Mouse (Mus musculus) ovary, adult 18-20 months (tissue): ENCODE results near the gene Dst.
"Not testable (repeated sequence)": the region's sequence is repeated elsewhere in the genome, so short reads cannot be mapped to it uniquely, and the experiment has no call there.

Experiments used
- DNase-seq: peaks from one replicate; pipeline ENCODE4 v3.0.0; 2022; ENCODE audit warnings: low spot score, mixed read lengths

Dst gene

DNA sequence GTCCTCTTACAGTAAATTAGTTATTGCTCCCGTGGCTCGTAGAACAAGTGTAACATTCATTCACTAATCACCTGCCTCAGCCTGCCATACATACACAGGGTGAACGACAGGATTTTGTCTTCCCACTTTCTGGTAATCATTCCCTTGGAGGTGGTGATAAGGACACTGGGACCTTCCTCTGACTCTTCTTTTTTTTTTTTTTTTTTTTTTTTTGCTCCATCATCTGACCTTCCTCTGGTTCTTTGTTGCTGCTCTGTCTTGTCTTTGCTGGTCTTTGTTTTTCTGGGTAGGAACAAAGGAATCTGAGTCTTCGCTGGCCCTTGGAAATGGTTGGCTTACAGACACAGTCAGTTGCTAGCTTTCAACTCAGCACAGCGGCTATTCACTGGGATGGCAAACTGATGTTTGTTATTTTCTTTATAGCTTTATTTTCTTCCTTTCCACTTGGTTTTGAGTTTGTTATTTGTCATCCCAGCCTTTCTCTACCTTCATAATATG lies 157.6 kb downstream of the Dst start:
- DNase-seq = no peak

DNA sequence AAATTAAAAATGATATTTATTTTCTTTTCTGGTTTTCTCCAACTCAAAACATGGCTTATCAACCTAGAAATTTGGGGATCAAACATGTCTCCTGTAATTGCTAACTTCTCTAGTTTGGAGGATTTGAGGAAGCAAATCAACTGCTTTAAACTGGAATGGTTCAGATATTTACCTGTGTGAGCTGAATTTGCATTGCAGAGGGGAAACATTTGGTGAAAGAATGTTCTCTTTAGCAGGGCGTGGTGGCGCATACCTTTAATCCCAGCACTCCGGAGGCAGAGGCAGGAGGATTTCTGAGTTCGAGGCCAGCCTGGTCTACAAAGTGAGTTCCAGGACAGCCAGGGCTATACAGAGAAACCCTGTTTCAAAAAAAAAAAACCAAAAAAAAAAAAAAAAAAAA lies 158.4 kb downstream of the Dst start:
- not testable (repeated sequence) for DNase-seq

DNA sequence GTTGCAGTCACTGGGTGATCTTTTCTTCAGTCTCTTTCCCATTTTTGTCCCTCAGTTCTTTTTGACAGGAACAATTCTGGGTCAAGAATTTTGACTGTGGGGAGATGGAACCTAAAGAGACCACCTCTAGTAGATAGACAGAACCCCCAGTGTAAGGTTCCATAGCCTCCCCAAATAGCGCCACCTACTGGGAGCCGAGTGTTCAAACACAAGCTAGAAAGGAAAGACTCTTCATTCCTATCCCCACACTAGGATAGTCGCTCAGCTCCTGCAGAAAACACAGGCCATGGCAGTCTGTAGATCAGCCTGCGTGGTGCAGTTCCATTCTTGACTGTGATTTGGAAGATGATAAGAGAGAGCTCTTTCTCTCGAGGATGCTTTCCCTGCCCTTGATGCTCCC lies 160.3 kb downstream of the Dst start:
- no peak for DNase-seq

DNA sequence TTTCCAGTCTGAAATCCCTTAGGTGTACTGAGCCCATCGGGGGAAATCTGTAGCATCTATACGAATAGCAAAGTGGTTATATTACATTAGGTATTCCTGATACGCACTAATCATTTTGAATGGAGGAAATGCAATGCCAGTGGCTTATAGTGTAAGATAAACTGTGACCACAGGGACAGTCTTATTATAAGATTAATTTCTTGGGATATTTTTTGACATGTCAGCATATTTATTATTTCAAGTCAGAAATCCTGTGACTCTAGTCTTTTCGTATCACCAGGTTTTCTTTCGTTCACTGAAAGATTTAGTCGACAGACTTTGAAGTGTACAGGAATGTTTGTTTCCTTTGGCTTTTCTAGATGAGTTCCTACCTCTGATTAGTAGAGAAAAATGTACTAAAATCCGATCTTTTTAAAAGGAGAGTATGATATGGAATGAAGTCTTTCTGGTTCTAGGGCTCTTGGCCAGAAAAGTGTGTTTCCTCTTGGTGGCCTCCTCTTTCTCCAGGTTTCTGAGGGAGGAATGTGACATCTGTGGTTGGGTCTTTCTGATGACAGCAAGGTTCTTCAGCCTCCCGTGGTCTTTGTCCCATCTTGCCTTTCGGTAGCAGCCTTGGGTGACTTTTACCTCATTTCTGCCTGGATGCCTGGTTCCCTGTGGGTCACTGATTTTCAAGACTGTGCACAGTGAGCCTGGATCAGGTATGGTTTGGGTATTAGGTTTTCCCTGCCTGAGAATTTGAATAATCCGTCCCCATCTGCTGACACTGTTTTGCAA lies 161.7 kb downstream of the Dst start:
- no peak for DNase-seq

DNA sequence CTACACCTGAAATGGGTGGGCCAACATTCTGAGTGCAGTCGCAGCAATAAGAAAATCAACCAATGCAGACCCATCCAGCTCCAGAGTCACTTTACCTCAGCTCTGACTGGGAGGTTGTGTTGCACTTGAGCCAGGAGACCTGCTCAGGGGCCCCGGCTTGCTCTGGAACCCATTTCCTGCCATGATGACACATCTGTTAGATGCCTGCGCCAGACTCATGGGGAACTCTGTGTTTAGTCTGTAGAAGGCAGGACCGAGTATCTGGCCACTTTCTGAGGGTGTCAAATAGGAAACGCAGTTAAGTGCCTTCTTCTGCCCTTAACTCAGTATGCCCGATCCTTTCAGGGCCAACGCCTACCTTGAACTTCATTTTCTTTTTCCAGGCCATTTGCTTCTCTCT lies 162.4 kb downstream of the Dst start:
- DNase-seq = no peak

DNA sequence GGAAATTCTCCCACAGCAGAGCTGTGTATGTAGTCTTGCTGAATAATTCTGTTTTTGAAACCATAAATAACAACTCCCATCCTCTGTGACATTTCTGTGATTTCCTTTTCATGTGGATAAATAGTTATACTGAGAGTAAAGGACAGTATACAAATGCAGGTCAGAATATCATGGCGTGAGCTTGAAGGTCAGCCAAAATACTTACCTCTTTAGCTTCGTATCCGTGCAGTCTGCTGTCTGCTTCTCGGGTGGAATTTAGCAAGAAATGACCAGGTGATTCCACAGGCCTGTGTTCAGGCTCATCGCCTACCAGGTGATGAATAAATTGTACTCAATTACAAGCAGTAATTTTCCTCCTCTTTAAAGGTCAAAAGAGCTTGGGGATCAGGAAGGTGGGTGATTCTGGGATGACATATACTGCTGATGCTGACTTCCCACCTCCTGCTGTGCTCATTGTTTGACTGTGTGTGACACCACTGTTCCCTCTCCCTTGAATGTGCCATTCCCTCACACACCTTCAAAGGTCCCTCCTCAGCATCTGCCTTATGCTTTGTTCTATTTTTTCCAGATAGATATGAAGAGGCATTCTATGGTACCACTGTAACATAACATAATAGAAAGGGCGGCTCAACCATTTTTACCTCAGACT lies 163.1 kb downstream of the Dst start:
- DNase-seq = no peak

DNA sequence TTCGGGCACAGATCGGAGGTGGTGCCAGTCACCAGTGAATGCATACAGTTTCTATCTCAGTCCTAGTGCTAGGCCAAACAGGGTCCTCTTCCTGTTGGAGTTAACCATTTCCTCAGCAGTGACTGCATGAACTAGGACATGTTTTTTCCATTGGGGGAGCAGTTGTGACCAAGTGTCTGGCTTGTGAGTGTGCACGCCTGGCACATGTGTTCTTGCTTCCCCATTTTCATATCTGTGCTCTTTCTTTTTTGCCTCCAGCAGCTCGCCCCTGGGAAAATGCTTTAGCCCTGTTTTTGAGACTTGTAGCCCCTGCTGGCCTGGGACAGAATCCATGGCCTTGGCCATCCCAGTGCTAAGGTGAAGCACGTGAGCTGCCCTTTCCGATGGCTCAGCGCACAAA lies 164.2 kb downstream of the Dst start:
- no peak for DNase-seq

DNA sequence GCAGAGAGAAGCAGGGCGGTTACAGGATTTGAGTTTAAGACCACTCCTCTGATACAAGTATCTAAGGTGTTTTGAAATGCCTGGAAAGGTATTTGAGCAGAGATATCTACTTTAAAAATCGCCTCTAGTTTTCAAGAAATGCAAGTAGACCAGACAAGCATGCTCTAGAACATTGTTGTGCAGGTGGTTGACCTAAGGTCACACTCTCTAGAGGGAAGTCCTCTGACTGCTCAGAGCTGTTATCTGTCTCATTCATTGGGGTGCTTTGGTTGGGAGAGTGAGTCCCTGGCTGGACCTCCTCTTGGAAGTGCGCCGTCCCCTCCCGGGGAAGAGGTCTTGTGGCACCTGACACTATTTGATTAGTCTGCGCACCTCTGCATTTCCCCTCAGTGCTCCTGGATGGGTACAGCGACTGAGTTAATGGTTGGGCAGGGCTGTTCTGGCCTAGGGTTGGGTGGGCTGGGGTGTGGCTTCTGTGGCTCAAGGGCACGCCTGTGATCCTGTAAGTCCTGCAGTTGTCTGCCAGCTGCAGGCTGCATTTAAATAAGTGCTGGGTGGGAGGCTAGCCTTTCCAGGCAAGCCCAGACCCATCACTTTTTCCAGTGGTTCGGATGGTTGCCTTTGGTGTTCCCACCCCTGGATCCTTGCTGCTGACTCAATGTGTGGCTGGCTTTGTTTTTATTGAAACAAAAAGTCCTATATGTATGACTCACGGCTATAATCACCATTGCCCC lies 165.6 kb downstream of the Dst start:
- no peak for DNase-seq

DNA sequence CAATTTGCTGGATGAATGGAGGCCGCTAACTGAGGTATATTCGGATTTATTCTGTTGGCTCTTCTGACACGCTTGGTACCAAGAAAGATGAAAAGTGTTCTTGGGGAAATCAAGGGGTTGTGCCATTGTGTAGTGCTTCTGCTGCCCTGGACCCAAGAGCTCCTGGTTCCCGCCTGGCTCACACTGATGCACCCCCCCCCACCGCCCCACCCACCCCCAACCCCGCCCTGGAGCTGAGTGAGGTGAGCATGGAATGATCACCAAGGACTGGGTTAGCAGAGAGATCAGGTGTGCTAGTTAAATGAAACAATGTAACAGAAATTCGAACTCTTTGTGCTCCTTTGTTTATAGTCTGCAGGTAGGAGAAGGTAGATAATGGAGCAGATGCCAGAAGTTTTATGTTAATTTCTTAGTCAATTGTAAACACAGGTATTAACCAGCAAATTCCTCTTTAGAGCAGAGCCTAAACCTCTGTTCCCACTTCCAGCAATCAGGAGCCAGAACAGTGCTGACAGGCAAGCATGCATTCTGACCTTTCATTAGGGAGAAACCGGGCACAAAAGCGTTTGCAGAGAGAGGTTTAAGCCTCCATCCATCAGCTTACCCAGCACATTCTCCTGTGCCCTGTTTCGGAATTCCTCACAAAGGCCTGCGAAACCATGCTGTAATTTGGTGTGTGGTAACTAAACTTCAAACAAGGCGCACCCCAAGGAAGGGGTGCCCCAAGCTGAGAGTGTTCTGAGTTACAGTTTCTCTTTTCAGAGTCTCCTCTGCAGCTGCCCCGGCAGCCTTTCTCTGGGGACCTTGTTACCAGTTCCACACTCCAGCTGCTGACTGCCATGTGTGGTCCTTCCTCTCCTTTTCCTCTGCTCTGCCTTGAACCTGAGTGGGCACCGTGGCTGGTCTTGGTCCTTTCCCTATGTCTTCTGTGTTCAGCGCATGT lies 166.5 kb downstream of the Dst start:
- DNase-seq = no peak

DNA sequence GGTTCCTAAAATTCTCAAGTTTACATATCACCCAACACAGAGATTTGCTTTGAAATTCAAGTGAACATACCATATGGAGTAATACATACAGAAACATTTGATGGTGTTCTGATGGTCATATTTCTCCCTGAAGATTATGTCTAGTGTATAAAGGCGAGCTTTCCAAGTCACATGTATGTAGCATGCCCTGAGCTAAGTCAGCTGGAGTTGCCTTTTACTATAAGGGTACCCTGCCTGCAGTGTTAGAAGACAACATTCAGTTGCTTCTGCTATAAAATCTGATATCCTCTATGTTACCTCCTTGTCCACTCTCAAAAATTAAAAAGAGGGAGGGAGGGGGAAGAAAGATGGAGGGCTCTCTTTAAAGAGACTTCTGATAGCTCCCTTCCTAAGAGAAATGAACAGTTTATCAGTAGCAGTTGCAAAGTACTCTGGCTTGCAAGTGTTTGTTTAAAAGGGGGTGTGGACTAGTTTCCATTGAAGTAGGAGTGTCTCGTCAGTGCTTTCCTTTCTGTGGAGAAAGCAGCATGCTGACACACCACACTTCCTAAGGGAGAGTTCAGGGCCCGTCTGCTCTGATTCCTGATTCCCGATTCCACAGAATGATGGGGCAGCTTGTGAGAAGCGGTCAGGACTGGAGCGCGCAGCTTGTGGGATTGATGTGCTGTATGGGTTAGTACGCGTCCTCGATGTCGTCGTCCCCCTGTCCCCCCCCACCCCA lies 168.8 kb downstream of the Dst start:
- no peak for DNase-seq

DNA sequence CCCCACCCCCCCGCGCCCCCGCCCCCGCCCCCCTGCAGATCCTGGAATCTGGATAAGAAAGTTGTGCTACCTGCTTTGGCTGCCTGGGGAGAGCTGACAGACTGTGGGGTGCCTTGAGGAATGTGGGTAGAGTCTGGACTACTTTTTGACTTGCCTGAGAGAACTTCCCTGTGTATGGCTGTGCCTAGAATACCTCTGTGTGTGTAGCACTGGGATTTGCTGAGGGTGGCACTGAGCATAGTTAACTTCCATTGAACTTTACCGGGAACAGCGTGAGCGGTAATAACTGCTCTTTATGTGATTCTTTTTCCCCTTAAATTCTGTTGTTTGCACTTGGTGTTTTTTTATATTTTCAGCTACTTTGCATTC lies 169.4 kb downstream of the Dst start:
- no peak for DNase-seq

DNA sequence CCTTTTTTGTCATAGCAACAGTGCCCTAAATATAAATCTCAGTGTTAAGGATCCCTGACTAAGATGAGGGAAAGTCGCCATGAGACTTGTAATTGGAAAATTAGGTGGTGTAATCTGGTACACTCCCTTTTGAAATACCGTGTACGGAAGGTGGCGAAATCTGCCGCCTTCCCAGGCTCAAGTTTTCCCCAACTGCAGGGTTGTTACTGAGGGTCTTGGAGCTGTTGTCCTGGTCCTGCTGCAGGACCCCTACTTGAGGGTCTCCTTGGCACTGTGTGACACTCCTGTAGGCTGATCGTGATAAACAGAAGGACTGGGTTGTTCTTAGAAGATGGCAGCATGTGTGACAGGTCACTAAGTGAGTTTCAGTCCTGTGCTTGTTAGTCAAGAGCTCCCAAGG lies 169.9 kb downstream of the Dst start:
- no peak for DNase-seq

DNA sequence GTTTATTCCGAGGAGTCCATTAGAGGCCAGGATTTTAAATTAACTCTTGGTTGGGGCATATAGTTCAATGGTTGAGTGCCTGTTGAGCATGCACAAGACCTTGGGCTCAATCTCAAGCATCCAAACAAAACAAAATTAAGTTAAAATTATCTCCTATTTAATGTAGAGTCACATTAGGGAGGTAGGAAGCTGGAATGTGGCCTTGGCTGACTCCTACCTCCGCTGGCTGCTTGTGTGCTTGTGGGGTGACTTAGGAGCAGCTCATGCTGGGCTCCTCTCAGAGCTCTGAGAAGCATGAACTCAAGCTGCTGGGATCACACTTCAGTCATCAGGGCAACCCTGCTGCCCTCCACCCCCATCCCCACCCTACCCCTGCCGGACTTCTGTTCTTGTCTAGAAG lies 181.0 kb downstream of the Dst start:
- no peak for DNase-seq

DNA sequence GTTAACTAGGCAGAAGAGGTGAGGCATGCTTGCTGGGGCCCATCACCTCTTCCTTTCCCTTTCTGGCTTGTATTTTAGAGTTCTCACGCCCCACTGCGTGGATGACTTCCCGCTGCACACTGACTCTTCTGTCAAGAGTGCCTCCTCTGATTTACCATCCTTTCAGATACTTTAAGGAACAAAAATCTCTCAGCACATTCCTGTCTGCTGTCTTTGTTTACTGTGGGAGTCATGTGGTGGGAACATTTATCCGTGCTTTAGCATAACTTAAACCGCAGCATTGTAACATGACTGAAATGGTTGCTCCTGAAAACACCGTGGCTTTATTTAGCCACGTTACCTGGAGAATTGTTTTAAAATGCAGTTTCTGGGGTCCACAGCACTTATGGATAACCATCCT lies 182.7 kb downstream of the Dst start:
- no peak for DNase-seq

DNA sequence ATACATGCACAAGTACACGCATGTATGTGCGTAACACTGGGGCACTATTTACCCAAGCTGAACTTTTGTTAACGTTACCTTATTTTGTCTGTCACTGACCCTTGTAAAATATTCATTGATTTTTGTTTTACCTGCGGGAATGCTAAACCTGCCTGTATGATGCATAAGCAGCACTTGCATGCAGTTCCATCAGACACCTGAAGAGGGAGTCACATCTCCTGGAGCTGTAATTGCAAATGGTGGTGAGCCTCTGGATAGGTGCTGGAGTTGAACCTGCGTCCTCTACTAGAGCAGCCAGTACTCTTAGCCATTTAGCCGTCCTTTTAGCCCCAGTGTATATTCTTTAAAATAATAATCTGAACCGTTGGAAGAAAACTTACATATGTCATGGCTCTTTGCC lies 185.6 kb downstream of the Dst start:
- DNase-seq = no peak

DNA sequence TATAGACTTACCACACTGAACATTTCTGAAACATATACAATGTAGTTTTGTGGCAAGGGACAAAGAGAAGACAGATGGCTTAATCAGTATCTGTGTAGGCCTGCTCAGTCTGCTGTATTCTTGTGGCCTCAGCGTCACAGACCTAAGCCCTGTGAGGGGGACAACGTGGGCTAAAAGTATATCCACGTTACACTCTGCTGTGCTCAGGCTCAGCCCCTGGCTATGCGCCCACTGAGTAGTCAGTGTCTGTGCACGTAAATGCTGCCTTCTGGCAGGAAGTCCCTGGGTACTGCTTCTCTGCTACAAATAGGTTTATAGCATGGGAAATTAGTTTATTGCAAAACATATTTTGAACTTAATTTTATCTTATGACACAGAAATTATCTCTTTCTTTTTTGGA lies 186.3 kb downstream of the Dst start:
- no peak for DNase-seq

DNA sequence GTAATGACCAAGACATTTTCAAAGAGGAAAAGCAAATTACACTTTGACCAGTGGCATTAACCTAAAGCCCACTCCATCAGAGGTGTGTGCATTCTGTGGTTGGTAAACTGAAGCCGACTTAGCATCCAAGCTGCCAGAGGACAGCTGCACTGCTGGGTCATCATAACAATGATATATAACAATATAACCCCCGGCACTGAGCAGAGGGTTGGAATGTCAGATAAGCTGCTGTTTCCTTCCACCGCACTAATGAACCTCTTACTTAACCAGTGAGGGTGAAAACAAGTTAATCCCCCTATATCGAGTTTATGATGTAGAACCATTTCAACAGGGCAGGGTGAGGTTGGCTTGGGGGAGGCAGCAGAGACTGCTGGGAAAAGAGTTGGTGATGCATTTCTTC lies 187.1 kb downstream of the Dst start:
- DNase-seq = no peak

DNA sequence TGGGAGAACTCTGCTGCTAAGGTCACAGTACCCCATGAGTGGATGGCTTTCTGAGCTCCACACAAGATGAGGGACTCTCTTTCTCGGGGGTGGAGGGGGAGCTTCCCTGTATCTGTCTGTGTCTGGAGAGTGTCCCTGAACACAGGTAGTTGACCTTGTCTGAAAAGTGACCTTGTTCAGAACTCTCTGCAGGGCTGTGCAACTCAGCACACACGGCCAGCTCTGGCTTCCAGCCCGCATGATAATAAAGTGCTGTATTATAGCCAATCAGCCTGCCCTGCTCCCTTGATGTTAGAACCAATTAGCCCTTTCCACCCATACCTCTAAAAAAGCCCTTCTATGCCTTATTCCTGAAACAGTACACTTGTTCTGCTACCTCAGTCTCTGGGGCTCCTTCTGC lies 188.9 kb downstream of the Dst start:
- DNase-seq = peak; percentile 75

DNA sequence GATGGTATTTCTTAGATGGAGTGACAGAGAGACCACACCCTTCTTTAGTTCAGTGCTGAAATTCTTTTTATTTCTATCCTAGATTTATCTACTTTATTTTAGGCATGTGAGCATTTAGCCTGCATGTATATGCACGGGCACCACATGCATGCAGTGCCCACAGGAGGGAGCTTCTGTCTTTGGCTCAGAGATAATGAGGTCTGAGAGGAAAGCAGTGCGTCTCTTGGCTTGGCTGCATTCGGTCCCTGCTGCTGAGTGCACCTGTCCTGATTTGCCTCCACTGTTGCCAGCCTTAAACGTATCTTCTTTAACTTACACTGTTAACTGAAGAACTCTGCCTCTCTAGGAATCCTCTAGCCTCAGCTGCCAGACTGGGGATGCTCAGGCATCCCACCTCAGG lies 189.6 kb downstream of the Dst start:
- no peak for DNase-seq

DNA sequence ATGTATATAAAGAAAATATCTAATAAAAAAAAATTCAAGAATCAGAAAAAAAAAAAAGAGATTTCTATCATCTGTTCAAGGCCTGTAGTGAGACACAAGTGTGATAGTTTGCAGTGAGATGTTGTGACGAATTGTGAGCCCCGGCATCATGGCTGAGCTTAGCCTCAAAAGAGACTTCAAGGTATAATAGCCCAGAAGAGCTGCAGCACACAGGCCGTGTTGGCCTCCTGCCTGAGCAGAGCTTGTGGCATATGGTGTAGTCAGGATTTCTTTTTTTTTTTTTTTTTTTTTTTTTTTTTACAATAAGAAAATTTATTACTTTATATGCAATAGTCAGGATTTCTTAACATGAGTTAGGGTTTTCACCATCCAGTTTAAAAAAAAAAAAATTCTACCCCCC lies 191.4 kb downstream of the Dst start:
- DNase-seq = no peak

DNA sequence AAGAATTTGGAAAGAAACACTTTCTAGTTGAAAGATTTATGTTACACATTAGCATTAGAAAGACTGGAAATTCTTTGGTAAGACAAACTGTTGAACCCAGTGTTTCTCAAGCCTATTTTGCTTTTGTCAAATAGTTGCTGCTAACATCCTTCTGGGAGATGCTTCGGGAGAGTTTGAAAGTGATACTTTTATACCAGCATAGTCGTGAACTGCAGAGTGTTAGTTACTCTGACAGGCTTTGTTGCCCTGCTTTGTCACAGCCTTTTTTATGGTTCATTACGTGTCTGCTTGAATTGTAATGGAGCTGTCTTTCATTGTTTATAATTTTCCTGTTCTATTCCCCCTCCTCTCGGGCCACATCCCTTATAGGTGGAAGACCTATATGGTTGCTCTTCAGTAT lies 192.4 kb downstream of the Dst start:
- no peak for DNase-seq
